Mouse (Mus musculus) c-Kit-positive CD71-positive TER-119-positive erythroid progenitor cells, embryonic 14.5 days (primary cell): ENCODE data around the gene Gpr68.

Source experiments
- DNase-seq: peaks from one replicate; pipeline ENCODE4 v3.0.0-alpha.2; 2013; ENCODE audit warnings: low spot score

The Gpr68 gene

GRCm38 (mm10) chr12:100831021-100831420 is 77.0 kb downstream of the Gpr68 start:
- no peak for DNase-seq
